Mouse (Mus musculus) heart, embryonic 11.5 days (tissue): ENCODE measurements around the gene Son. TPM values are rescaled to one million over a fixed set of nuclear protein-coding genes. Genes with fewer than 3 reads are reported as not detected.

ENCODE experiments used
- ATAC-seq: fragments of 200-750 bp; cut with Nextera tagmentation; replicated peaks from 2 replicates; pipeline ENCODE4 v1.8.0; 2017; ENCODE audit warnings: moderate library complexity; ENCODE audit not compliant: insufficient number of reproducible peaks, low FRiP score, low TSS enrichment
- H3K27ac ChIP-seq: fragments of 300-500 bp; sonication (generic); 2 replicates; pipeline ENCODE4 v1.5.1; 2014; ENCODE audit warnings: mild to moderate bottlenecking, low read depth, low read length
- H3K27me3 ChIP-seq: fragments of 300-500 bp; sonication (generic); 2 replicates; pipeline ENCODE4 v1.6.1; 2014; ENCODE audit warnings: mild to moderate bottlenecking, low read length, mixed read lengths; ENCODE audit not compliant: control insufficient read depth, insufficient read depth
- H3K36me3 ChIP-seq: fragments of 300-500 bp; sonication (generic); 2 replicates; pipeline ENCODE4 v1.6.1; 2014; ENCODE audit warnings: mild to moderate bottlenecking, low read length, moderate library complexity, mixed read lengths; ENCODE audit not compliant: control insufficient read depth, insufficient read depth
- H3K4me1 ChIP-seq: fragments of 300-500 bp; sonication (generic); 2 replicates; pipeline ENCODE4 v1.6.1; 2014; ENCODE audit warnings: low read length; ENCODE audit not compliant: control insufficient read depth, insufficient read depth
- H3K4me2 ChIP-seq: fragments of 300-500 bp; sonication (generic); 2 replicates; pipeline ENCODE4 v1.6.1; 2014; ENCODE audit warnings: mild to moderate bottlenecking, moderate library complexity
- H3K4me3 ChIP-seq: fragments of 300-500 bp; sonication (generic); 2 replicates; pipeline ENCODE4 v1.5.1; 2014; ENCODE audit warnings: low read depth, low read length
- H3K9ac ChIP-seq: fragments of 300-500 bp; sonication (generic); 2 replicates; pipeline ENCODE4 v1.6.1; 2014; ENCODE audit warnings: mild to moderate bottlenecking, low read depth, low read length, moderate library complexity
- H3K9me3 ChIP-seq: fragments of 300-500 bp; sonication (generic); replicated peaks from 2 replicates; pipeline ENCODE4 v1.6.1; 2016; ENCODE audit warnings: low read length; ENCODE audit not compliant: control insufficient read depth
- WGBS: fragments of 180-500 bp; shearing (Covaris S2); extraction: QIAGEN DNeasy Blood & Tissue Kit; methylation state at CpG from one replicate; pipeline ENCODE4 v1.1.7; 2014; ENCODE audit not compliant: insufficient replicate concordance; 5-methylcytosine and 5-hydroxymethylcytosine counted together
- polyA plus RNA-seq: library from polyadenylated mRNA; unstranded; fragments of >200 nt; fragmentation: Nextera tagmentation; extraction: Ambion mirVana; gene quantifications from 2 replicates; pipeline ENCODE4 v1.2.1, GENCODE M21; 2014

Gene Son
- polyA plus RNA-seq, 1 experiment from 2014 or later, result 116 TPM

DNA sequence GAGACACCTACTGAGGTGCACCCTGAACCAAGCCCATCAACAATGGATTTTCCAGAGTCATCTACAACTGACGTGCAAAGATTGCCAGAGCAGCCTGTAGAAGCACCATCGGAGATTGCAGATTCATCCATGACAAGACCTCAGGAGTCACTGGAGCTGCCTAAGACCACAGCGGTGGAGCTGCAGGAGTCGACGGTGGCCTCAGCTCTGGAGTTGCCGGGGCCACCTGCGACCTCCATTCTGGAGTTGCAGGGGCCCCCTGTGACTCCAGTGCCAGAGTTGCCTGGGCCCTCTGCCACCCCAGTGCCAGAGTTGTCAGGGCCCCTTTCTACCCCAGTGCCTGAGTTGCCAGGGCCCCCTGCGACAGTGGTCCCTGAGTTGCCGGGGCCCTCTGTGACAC, 8.0 kb downstream of the Son start:
- Histone ChIP-seq H3K4me3 (no peak overlapping the region), H3K27me3 (no peaks in the 10 kb centered on the region), H3K4me2 (no peak overlapping the region), H3K36me3 (peaks cover 66% of the 10 kb centered on the region), H3K9me3 (no peaks in the 10 kb centered on the region), H3K9ac (no peak overlapping the region), H3K27ac (no peak overlapping the region), H3K4me1 (no peaks in the 10 kb centered on the region)
- WGBS, result 93% methylated on average over 9 of the region's 9 CpGs
- ATAC-seq, result no peak

DNA sequence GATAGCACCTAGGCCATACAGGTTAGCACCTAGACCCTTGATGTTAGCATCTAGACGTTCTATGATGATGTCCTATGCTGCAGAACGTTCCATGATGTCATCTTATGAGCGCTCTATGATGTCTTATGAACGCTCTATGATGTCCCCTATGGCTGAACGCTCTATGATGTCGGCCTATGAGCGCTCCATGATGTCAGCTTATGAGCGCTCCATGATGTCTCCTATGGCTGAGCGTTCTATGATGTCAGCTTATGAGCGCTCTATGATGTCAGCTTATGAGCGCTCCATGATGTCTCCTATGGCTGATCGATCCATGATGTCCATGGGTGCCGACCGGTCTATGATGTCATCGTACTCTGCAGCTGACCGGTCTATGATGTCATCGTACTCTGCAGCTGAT, 10.0 kb downstream of the Son start:
- peaks cover 73% of the 10 kb centered on the region for H3K36me3 ChIP-seq
- H3K9ac ChIP-seq, result no peak overlapping the region
- no peaks in the 10 kb centered on the region for H3K4me1 ChIP-seq
- no peak overlapping the region for H3K27ac ChIP-seq
- H3K9me3 ChIP-seq, result no peaks in the 10 kb centered on the region
- no peaks in the 10 kb centered on the region for H3K27me3 ChIP-seq
- ATAC-seq, result no peak
- H3K4me3 ChIP-seq, result no peak overlapping the region
- no peak overlapping the region for H3K4me2 ChIP-seq
- WGBS, result 97% methylated on average over 17 of the region's 17 CpGs

DNA sequence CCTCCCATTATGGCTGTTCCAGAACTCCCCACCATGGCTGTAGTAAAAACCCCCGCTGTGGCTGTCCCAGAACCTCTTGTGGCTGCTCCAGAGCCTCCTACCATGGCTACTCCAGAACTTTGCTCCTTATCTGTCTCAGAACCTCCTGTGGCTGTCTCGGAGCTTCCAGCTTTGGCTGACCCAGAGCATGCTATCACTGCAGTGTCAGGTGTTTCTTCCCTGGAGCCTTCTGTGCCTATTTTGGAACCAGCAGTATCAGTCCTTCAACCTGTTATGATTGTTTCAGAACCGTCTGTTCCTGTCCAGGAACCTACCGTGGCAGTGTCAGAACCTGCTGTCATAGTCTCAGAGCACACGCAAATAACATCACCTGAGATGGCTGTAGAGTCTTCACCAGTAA, 11.2 kb downstream of the Son start:
- ATAC-seq, result no peak
- no peak overlapping the region for H3K9ac ChIP-seq
- peaks cover 74% of the 10 kb centered on the region for H3K36me3 ChIP-seq
- H3K4me2 ChIP-seq, result no peak overlapping the region
- H3K27ac ChIP-seq, result no peak overlapping the region
- no peaks in the 10 kb centered on the region for H3K9me3 ChIP-seq
- H3K27me3 ChIP-seq, result no peaks in the 10 kb centered on the region
- H3K4me3 ChIP-seq, result no peak overlapping the region
- 84% methylated on average over 5 of the region's 5 CpGs for WGBS
- H3K4me1 ChIP-seq, result no peaks in the 10 kb centered on the region

DNA sequence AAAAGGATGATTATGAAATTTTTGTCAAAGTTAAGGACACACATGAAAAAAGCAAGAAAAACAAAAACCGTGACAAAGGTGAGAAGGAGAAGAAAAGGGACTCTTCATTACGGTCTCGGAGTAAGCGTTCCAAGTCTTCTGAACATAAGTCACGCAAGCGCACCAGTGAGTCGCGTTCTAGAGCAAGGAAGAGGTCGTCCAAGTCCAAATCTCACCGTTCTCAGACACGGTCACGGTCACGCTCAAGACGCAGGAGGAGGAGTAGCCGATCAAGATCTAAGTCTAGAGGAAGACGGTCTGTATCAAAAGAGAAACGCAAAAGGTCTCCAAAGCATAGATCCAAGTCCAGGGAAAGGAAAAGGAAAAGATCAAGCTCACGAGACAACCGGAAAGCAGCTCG, 12.5 kb downstream of the Son start:
- ATAC-seq, result no peak
- Histone ChIP-seq H3K4me2 (no peak overlapping the region), H3K4me3 (no peak overlapping the region), H3K36me3 (peaks cover 77% of the 10 kb centered on the region), H3K4me1 (no peaks in the 10 kb centered on the region), H3K9ac (no peak overlapping the region), H3K27me3 (no peaks in the 10 kb centered on the region), H3K9me3 (no peaks in the 10 kb centered on the region), H3K27ac (no peak overlapping the region)
- 96% methylated on average over 20 of the region's 20 CpGs for WGBS

DNA sequence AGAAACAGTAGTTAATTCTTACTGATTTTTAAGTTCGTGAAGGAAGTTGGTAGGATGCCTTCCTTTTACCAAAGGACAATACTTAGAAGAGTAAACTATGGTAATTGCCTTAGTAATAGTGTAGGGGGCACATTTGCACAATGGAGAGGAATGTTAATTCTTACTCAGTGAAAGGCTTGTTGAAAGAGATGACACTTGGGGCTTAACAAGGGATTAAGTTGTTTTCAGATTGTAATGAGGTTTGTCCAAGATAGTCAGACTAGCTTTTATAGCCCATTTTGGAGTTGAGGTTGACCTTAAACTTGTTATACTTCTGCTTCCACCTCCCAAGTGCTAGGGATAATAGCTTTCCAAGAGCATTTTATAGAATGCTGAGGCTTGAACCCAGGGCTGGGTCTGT, 14.1 kb downstream of the Son start:
- no peaks in the 10 kb centered on the region for H3K27me3 ChIP-seq

DNA sequence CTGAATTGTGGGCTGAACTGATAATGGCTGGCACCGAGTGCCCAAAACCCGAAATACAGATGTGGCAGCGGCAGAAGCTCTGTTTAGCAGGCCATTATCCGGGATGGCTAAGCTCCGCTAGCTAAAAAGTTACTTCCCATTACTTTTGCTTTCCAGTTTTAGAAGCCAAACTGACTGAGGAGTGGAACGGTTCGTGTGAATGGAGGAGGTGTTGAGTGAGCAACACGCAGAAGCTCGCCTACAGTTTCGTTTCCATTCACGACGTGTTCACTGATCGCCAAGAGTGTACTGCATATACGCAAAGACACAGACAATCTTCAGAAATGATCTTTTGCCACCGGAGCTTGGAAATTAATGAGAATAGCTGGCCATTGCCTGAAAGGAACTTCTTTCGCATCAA, 15.0 kb downstream of the Son start:
- Histone ChIP-seq H3K9ac (no peak overlapping the region), H3K9me3 (no peaks in the 10 kb centered on the region), H3K36me3 (peaks cover 71% of the 10 kb centered on the region), H3K4me2 (no peak overlapping the region), H3K27me3 (no peaks in the 10 kb centered on the region), H3K4me3 (no peak overlapping the region), H3K27ac (no peak overlapping the region), H3K4me1 (no peaks in the 10 kb centered on the region)
- 94% methylated on average over 16 of the region's 16 CpGs for WGBS
- no peak for ATAC-seq

More for the DNA sequence above, 14.1 kb downstream of the Son start:
- Histone ChIP-seq H3K36me3 (peaks cover 75% of the 10 kb centered on the region), H3K9ac (no peak overlapping the region), H3K4me1 (no peaks in the 10 kb centered on the region), H3K4me3 (no peak overlapping the region), H3K4me2 (no peak overlapping the region), H3K27ac (no peak overlapping the region), H3K9me3 (no peaks in the 10 kb centered on the region)
- no peak for ATAC-seq
- WGBS, result 80% methylated on average over 1 of the region's 1 CpGs

DNA sequence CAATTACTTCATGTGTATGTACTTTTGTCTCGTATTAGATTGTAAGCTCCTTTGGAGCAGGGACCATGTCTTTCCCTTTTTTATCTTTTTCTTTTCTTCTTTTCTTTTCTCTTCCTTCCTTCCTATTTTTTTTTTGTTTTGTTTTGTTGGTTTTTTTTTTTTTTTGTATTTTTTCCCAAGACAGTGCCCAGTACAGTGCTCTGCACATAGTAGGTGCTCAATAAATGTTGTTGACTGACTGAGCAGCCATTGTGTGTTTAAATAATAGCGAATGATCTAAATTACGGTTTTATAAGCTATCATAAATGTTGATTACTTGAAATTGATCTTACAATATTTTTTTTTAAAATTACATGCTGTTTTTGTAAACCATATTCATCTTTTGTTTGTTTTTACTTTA, 16.5 kb downstream of the Son start:
- 97% methylated on average over 3 of the region's 3 CpGs for WGBS
- no peak overlapping the region for H3K4me3 ChIP-seq
- H3K4me1 ChIP-seq, result no peaks in the 10 kb centered on the region
- H3K4me2 ChIP-seq, result no peak overlapping the region
- peaks cover 58% of the 10 kb centered on the region for H3K36me3 ChIP-seq
- H3K27ac ChIP-seq, result no peak overlapping the region
- no peak overlapping the region for H3K9ac ChIP-seq
- H3K9me3 ChIP-seq, result no peaks in the 10 kb centered on the region
- no peaks in the 10 kb centered on the region for H3K27me3 ChIP-seq
- no peak for ATAC-seq

DNA sequence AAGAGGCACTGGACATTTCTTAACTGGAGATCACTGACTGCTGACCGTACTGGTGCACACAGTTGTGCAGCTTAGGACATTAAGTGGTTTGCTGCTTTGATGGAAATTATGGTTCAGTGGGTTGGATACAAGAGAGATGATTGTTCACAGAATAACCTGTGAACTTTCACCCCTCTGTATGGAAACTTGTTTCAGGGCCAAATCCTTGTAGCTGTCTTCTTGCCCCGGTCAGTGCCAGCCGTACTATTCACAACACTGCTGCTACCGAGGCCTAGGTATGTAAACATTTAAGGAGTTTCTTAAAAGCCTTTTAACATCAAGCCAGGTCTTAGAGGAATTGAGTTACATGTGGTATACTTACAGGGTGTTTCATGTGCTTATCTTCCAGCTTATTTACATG, 27.2 kb downstream of the Son start:
- Histone ChIP-seq H3K36me3 (peaks cover 35% of the 10 kb centered on the region), H3K4me2 (no peak overlapping the region), H3K27ac (no peak overlapping the region), H3K9me3 (no peaks in the 10 kb centered on the region), H3K27me3 (no peaks in the 10 kb centered on the region), H3K4me1 (no peaks in the 10 kb centered on the region), H3K4me3 (no peak overlapping the region), H3K9ac (no peak overlapping the region)
- 88% methylated on average over 4 of the region's 4 CpGs for WGBS
- ATAC-seq, result no peak

DNA sequence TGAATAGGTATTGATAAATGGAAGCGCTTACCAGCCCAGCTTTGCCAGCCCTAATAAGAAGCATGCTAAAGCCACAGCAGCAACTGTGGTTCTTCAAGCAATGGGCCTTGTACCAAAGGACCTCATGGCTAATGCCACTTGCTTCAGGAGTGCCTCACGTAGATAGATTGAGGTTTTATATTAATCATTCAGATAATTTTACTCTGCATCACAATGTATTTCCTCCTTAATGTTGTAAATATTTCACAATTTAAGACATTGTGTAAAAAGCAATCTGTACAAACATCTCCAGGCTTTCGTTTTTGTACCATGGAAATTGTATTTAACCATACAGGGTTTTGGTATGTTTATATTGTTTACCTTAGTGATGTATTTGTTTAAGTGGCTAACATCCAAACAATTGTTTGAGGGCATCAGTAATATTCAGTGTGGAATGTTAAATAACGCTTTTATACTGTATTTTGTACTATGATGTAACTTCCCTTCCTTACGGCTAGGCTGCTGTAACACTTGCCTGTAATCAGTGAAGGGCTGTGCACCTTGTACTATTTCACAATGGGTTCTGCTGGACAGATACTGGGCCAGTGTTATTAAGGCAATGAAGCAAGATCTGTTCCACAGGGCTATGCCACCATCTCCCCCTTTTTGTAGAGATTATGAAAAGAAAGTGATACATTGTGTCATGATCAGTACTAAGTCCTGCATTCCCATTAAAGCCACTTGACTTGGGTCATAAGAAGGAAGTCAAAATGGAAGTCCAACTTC, 31.0 kb downstream of the Son start:
- WGBS, result 88% methylated on average over 5 of the region's 5 CpGs

More for the DNA sequence above, 31.0 kb downstream of the Son start:
- Histone ChIP-seq H3K27me3 (no peaks in the 10 kb centered on the region), H3K4me1 (no peaks in the 10 kb centered on the region), H3K4me3 (no peak overlapping the region), H3K9me3 (no peaks in the 10 kb centered on the region), H3K4me2 (no peak overlapping the region), H3K9ac (no peak overlapping the region), H3K36me3 (peaks cover 30% of the 10 kb centered on the region), H3K27ac (no peak overlapping the region)
- ATAC-seq, result no peak
